Mouse (Mus musculus) liver, embryonic 14.5 days (tissue): ENCODE data around the gene Rgs19.

Source experiments
- CTCF ChIP-seq: IDR thresholded peaks from 2 replicates; pipeline ENCODE4 v1.5.1; 2016; ENCODE audit warnings: antibody characterized with exemption, low read depth, control low read depth
- EP300 ChIP-seq: IDR thresholded peaks from 2 replicates; pipeline ENCODE4 v1.6.1; 2016; ENCODE audit warnings: antibody characterized with exemption, low read depth

GRCm38 (mm10) chr2:181681978-181682377 is 11.8 kb downstream of the Rgs19 start:
- TF ChIP-seq CTCF, result no peak
- TF ChIP-seq EP300, result no peak
